Mouse (Mus musculus): Measurements from ENCODE around the gene Cdk10.

DNA sequence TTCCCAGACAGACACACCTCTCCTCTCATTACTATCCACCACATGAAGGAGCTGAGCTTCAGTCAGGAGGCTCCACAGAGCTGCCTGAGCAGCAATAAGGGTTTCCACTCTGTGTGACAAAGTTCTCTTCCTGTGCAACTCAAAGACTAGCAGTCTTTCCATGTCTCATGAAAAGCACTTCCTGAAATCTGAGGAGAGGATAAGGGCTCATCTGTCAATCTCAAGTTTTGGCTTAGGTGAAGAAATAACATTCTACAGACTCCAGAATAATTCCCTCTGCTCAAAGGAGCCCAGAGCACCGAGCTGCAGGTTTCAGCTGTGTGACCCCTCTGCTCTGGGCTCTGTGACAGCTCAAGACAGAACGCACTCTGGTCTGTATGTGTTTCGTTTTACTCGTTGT lies 28.3 kb downstream of the Cdk10 start:
- TF ChIP-seq GATA1 (IDR thresholded peaks at IDR 0.05; ENCODE audit: borderline replicate concordance, low read length) (no peak), FLI1 (IDR thresholded peaks at IDR 0.05; ENCODE audit: low read length) (no peak)

Measured in megakaryocyte, embryonic 14.5 days (primary cell).